Mouse (Mus musculus): Measurements from ENCODE around the gene Radil. TPM values are rescaled to one million over a fixed set of nuclear protein-coding genes. Genes with fewer than 3 reads are reported as not detected.
A peak's percentile ranks its signal among the peaks of the same experiment; 100 is the strongest.

The Radil gene
- polyA plus RNA-seq (2011; ENCODE audit: insufficient read depth, insufficient read length, low read depth, missing spikeins), result 78.0 and 79.3 TPM in 2 replicates

DNA sequence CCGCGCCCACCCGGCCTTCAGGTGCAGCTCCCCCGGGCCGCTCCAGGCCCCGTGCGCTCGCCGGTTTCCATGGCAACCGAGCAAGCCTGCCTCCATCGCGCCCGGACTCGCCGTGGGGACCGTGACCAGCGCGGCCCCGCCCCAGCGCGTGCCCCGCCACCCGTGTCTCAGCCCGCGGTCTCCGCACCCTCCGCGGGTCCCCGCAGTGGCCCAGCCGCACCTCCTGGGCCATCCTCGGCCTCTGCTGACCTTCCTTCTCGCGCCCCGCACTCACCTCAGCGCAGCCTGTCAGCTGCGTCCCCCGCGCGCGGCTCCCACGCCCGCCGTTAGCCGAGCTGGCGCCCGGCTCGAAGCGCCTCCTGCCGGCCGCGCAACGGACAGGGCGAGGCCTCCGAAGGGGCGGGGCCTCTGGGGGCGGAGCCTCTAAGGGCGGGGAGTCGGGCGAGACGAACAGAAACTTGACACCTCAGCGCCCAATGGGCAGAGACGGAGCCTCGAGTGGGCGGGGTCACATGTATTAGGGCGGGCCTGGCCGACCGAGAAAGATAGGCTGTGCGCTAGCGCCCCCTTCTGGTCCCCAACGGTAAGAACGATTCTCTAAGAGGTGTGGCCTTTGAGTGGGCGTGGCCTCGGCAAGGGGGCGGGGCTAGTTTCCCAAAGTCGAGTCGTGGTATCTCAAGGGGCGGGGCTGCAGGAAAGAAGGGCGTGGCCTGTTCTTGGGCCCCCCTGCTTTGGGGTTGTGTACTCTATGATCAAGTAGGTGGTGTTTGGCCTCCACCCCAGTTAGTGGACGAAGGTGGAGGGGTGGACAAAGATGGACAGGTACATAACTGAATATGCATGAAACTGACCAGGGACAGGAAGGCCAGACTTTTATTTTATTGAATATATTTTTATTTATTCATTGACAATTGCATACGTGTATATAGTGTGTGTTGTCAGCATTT is at the start of gene Radil:
Gene Radil, minus strand, starts transcription at position 393 of the 947 bp plus-strand sequence.
- Histone ChIP-seq H3K27me3 (ENCODE audit: control insufficient read depth, insufficient read depth, low read length, poor library complexity, severe bottlenecking) (no peaks in the 10 kb centered on the region), H3K9me3 (replicated peaks; ENCODE audit: control insufficient read depth, insufficient read depth, low read length, poor library complexity, severe bottlenecking) (no peaks in the 10 kb centered on the region), H3K4me3 (ENCODE audit: low read depth, low read length) (peak within 1 kb of the TSS; percentile 76), H3K36me3 (ENCODE audit: control insufficient read depth, insufficient read depth, low read length, poor library complexity, severe bottlenecking) (no peaks in the 10 kb centered on the region), H3K9ac (ENCODE audit: low read depth, poor library complexity, severe bottlenecking) (peak within 1 kb of the TSS; percentile 69), H3K27ac (ENCODE audit: insufficient read depth, low read length) (no peak within 1 kb of the TSS), H3K4me1 (ENCODE audit: control insufficient read depth, insufficient read depth, low read length) (peaks cover 5% of the 10 kb centered on the region)
- TF ChIP-seq EP300 (IDR thresholded peaks at IDR 0.05; ENCODE audit: insufficient read depth, low read depth, low read length) (no peak), CTCF (IDR thresholded peaks at IDR 0.05; ENCODE audit: low read depth, low read length) (peak; percentile 80)

DNA sequence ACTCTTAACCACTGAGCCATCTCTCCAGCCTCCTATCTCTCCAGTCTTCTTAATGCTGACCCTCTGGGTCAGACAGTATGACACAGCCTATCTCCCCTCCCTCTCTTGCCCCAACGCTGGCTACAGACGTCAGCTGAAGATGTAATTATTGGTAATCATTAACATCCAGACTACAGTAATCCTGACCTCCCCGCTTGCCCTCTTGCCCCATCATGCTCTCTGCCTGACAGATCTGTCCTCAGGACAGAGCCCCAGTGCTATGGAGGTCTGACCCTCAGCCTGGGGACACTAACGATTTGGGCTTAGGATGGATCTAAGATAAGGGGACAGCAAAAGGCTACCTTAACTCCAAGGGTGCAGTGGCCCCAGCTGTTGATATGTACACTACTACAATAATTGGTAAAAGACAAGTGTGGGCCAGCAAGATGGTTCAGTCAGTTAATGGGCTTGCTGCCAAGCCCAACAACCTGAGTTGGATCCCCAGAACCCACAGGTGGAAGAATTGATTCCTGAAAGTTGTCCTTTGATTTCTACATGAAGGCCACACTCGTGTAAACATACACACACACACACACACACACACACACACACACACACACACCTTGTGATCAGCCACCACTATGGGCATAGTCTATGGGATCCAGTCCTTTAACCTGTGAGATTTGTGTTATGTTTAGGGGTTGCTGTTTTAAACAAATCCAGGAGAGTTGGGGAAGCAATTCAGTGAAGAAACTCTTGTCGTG is 46.9 kb upstream of the Radil start:
- Histone ChIP-seq H3K9ac (ENCODE audit: low read depth, poor library complexity, severe bottlenecking) (no peak overlapping the region), H3K27ac (ENCODE audit: insufficient read depth, low read length) (no peak overlapping the region), H3K4me1 (ENCODE audit: control insufficient read depth, insufficient read depth, low read length) (no peaks in the 10 kb centered on the region), H3K36me3 (ENCODE audit: control insufficient read depth, insufficient read depth, low read length, poor library complexity, severe bottlenecking) (no peaks in the 10 kb centered on the region), H3K27me3 (ENCODE audit: control insufficient read depth, insufficient read depth, low read length, poor library complexity, severe bottlenecking) (no peaks in the 10 kb centered on the region), H3K9me3 (replicated peaks; ENCODE audit: control insufficient read depth, insufficient read depth, low read length, poor library complexity, severe bottlenecking) (no peaks in the 10 kb centered on the region), H3K4me3 (ENCODE audit: low read depth, low read length) (no peak overlapping the region)
- TF ChIP-seq POLR2A (IDR thresholded peaks at IDR 0.05; ENCODE audit: insufficient read depth, low read length), result no peak
- no peak for TF ChIP-seq CTCF (IDR thresholded peaks at IDR 0.05; ENCODE audit: low read depth, low read length)
- no peak for TF ChIP-seq EP300 (IDR thresholded peaks at IDR 0.05; ENCODE audit: insufficient read depth, low read depth, low read length)

DNA sequence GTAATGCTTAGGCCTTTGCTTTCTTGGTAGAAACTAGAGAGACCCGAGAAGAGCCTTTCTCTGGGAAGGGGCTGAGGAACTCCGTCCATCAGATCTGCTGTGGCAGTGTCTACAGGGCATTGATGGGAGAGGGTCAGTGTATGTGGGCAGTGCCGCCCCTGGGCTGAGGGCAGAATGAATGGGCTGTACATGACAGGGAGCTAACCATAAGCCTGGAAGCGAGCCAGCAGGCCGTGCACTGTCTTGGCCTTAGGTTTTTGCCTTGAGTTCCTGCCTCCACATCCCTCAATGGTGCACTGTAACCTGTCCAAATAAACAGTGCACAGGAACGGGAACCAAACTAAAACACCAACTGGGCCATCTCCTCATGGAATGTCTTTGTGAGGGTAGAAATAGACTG is 45.8 kb upstream of the Radil start:
- H3K9ac ChIP-seq (ENCODE audit: low read depth, poor library complexity, severe bottlenecking), result no peak overlapping the region

DNA sequence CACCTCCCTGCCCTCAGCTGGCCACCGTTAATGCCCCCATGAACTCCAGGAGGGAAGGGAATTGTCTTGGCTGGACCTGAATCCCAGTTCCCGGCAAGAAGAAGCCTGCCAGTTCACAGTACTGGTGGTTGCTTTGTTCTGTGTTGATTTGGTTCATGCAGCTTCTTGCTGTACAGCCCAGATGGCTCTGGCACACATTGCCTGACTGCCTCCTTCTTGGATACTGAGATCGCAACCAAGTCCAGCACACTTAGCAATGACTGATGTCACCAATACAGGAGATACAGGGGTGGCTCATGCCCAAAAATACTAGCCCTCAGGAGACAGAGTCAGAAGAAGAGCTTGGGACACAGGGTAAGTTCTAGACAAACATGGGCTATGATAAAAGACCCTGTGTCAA is 44.8 kb upstream of the Radil start:
- no peak overlapping the region for H3K9ac ChIP-seq (ENCODE audit: low read depth, poor library complexity, severe bottlenecking)
- H3K4me3 ChIP-seq (ENCODE audit: low read depth, low read length), result no peak overlapping the region
- H3K9me3 ChIP-seq (replicated peaks; ENCODE audit: control insufficient read depth, insufficient read depth, low read length, poor library complexity, severe bottlenecking), result no peaks in the 10 kb centered on the region
- H3K27me3 ChIP-seq (ENCODE audit: control insufficient read depth, insufficient read depth, low read length, poor library complexity, severe bottlenecking), result no peaks in the 10 kb centered on the region
- H3K27ac ChIP-seq (ENCODE audit: insufficient read depth, low read length), result no peak overlapping the region
- no peaks in the 10 kb centered on the region for H3K36me3 ChIP-seq (ENCODE audit: control insufficient read depth, insufficient read depth, low read length, poor library complexity, severe bottlenecking)
- TF ChIP-seq CTCF (IDR thresholded peaks at IDR 0.05; ENCODE audit: low read depth, low read length) (no peak), EP300 (IDR thresholded peaks at IDR 0.05; ENCODE audit: insufficient read depth, low read depth, low read length) (no peak), POLR2A (IDR thresholded peaks at IDR 0.05; ENCODE audit: insufficient read depth, low read length) (no peak)
- H3K4me1 ChIP-seq (ENCODE audit: control insufficient read depth, insufficient read depth, low read length), result no peaks in the 10 kb centered on the region

More for the DNA sequence above, 45.8 kb upstream of the Radil start:
- H3K27me3 ChIP-seq (ENCODE audit: control insufficient read depth, insufficient read depth, low read length, poor library complexity, severe bottlenecking), result no peaks in the 10 kb centered on the region
- no peak overlapping the region for H3K4me3 ChIP-seq (ENCODE audit: low read depth, low read length)
- TF ChIP-seq POLR2A (IDR thresholded peaks at IDR 0.05; ENCODE audit: insufficient read depth, low read length) (no peak), EP300 (IDR thresholded peaks at IDR 0.05; ENCODE audit: insufficient read depth, low read depth, low read length) (no peak), CTCF (IDR thresholded peaks at IDR 0.05; ENCODE audit: low read depth, low read length) (no peak)
- H3K36me3 ChIP-seq (ENCODE audit: control insufficient read depth, insufficient read depth, low read length, poor library complexity, severe bottlenecking), result no peaks in the 10 kb centered on the region
- no peaks in the 10 kb centered on the region for H3K9me3 ChIP-seq (replicated peaks; ENCODE audit: control insufficient read depth, insufficient read depth, low read length, poor library complexity, severe bottlenecking)
- H3K27ac ChIP-seq (ENCODE audit: insufficient read depth, low read length), result no peak overlapping the region
- no peaks in the 10 kb centered on the region for H3K4me1 ChIP-seq (ENCODE audit: control insufficient read depth, insufficient read depth, low read length)

DNA sequence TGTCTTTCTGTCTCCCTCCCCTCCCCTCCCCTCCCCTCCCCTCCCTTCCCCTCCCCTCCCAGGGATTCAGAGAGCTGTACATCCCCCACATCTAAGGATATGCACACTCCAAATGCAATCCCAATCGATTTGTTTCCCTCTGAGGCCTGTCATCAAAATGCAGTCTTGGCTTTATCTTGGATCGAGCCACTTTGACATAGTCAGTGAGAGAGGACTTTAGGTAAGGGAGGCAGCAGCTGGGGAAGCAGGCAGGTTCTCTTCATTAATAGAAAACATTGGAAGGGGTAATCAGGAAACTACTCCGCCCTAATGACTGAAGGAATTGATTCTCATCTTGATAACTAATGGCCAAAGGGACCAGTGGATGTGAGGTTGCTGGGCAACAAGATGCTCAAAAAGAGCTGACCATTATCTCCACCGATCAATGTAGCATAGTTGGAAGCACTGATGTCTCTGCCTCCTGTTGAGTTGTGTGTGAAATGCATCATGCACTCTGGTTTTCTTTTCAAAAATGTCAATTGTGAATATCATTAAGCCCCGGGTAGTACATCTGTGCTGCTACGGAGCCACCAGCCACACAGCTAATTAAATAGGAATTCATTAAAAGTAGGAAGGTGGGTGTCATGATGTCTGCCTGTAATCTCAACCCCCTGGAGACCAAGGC is 40.2 kb upstream of the Radil start:
- Histone ChIP-seq H3K9me3 (replicated peaks; ENCODE audit: control insufficient read depth, insufficient read depth, low read length, poor library complexity, severe bottlenecking) (no peaks in the 10 kb centered on the region), H3K27me3 (ENCODE audit: control insufficient read depth, insufficient read depth, low read length, poor library complexity, severe bottlenecking) (no peaks in the 10 kb centered on the region), H3K9ac (ENCODE audit: low read depth, poor library complexity, severe bottlenecking) (no peak overlapping the region), H3K36me3 (ENCODE audit: control insufficient read depth, insufficient read depth, low read length, poor library complexity, severe bottlenecking) (no peaks in the 10 kb centered on the region), H3K4me3 (ENCODE audit: low read depth, low read length) (no peak overlapping the region), H3K27ac (ENCODE audit: insufficient read depth, low read length) (no peak overlapping the region), H3K4me1 (ENCODE audit: control insufficient read depth, insufficient read depth, low read length) (peaks cover 3% of the 10 kb centered on the region)
- TF ChIP-seq POLR2A (IDR thresholded peaks at IDR 0.05; ENCODE audit: insufficient read depth, low read length) (no peak), EP300 (IDR thresholded peaks at IDR 0.05; ENCODE audit: insufficient read depth, low read depth, low read length) (no peak), CTCF (IDR thresholded peaks at IDR 0.05; ENCODE audit: low read depth, low read length) (no peak)
